Mouse (Mus musculus): ENCODE measurements around the gene Fam171a2.

DNA sequence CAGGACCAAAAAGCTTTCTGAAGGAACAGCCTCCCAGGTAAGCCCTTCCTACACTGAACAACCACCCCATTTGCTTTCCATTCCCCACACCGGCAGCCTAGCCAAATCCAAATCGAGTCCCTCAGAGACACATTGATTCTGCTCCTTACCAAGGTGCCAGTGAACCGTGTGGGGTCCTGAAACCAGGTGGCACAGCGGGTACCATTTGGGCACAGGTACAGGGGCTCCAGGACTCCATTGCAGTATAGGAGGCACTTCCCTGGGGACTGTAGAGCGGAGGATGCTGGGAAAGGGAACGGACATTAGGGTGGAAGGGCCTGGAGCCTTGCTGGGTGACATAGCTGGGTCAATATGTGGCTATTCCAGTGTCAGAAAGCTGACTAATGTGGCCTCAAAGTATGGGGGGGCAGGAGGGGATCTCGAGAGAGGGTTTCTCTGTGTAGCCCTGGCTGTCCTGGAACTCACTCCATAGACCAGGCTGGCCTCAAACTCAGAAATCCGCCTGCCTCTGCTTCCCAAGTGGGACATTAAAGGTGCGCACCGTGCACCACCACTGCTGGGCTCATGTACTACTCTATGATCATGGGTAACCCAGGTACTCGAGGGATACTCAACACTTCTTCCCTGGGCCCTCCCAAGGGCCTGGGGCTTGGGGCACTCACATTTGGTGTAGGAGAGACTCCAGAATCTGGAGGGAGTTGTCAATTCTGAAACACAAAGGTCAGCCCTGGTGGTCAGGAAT lies 41.8 kb downstream of the Fam171a2 start:
- TF ChIP-seq CTCF (IDR thresholded peaks at IDR 0.05; ENCODE audit: insufficient read depth, low read length) (no peak), POLR2A (IDR thresholded peaks at IDR 0.05; ENCODE audit: borderline replicate concordance, extremely low read depth, low read depth, low read length) (no peak)
